Mouse (Mus musculus) heart, postnatal 0 days (tissue): ENCODE data around the gene Nlgn2.

Source experiments
- CTCF ChIP-seq: IDR thresholded peaks from 2 replicates; pipeline ENCODE4 v1.5.1; 2016; ENCODE audit warnings: antibody characterized with exemption, control low read depth, low read depth
- EP300 ChIP-seq: IDR thresholded peaks from 2 replicates; pipeline ENCODE4 v1.6.1; 2016; ENCODE audit warnings: antibody characterized with exemption, low read depth

DNA sequence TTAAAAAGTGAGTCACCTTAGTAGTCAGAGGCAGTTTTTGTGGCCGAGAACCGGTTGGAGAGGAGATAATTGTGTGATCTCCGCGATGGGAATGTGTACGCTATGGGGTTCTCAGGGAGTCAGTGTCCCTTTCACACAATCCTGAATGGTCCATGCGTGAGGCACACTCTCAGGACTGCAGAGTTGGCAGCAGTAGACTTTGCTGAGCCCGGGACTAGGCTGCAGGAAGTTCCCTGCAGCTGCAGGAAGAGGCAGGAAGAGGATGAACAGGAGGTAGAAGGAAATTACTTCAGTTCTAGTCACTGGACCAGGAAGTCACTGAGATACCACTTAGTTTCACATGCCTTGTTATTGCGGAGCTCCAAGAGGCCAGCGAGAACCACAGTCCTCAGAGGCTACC, 11.5 kb upstream of the Nlgn2 start:
- TF ChIP-seq CTCF (no peak), EP300 (no peak)
